Mouse (Mus musculus): Measurements from ENCODE around the gene Flnb. TPM values are rescaled to one million over a fixed set of nuclear protein-coding genes. Genes with fewer than 3 reads are reported as not detected.

Flnb gene
- polyA plus RNA-seq, 1 experiment = 326 TPM

GRCm38 (mm10) chr14:7913842-7914241 is 96.1 kb downstream of the Flnb start:
- Histone ChIP-seq H3K36me3 (ENCODE audit: control insufficient read depth, insufficient read depth, low read length, poor library complexity, severe bottlenecking) (peaks cover 18% of the 10 kb centered on the region), H3K4me3 (ENCODE audit: low read depth, low read length) (no peak overlapping the region), H3K9me3 (replicated peaks; ENCODE audit: control insufficient read depth, insufficient read depth, low read length, poor library complexity, severe bottlenecking) (no peaks in the 10 kb centered on the region), H3K27ac (ENCODE audit: insufficient read depth, low read length) (no peak overlapping the region), H3K4me1 (ENCODE audit: control insufficient read depth, insufficient read depth, low read length) (no peaks in the 10 kb centered on the region), H3K27me3 (ENCODE audit: control insufficient read depth, insufficient read depth, low read length, poor library complexity, severe bottlenecking) (no peaks in the 10 kb centered on the region), H3K9ac (ENCODE audit: low read depth, poor library complexity, severe bottlenecking) (no peak overlapping the region)
- TF ChIP-seq EP300 (IDR thresholded peaks at IDR 0.05; ENCODE audit: insufficient read depth, low read depth, low read length) (no peak), CTCF (IDR thresholded peaks at IDR 0.05; ENCODE audit: low read depth, low read length) (no peak), POLR2A (IDR thresholded peaks at IDR 0.05; ENCODE audit: insufficient read depth, low read length) (no peak)

- H3K4me1 ChIP-seq (ENCODE audit: control insufficient read depth, insufficient read depth, low read length) = no peaks in the 10 kb centered on the region
- no peak overlapping the region for H3K4me3 ChIP-seq (ENCODE audit: low read depth, low read length)
- no peak overlapping the region for H3K27ac ChIP-seq (ENCODE audit: insufficient read depth, low read length)
- no peak overlapping the region for H3K9ac ChIP-seq (ENCODE audit: low read depth, poor library complexity, severe bottlenecking)
- no peak for TF ChIP-seq CTCF (IDR thresholded peaks at IDR 0.05; ENCODE audit: low read depth, low read length)
- no peak for TF ChIP-seq EP300 (IDR thresholded peaks at IDR 0.05; ENCODE audit: insufficient read depth, low read depth, low read length)
- TF ChIP-seq POLR2A (IDR thresholded peaks at IDR 0.05; ENCODE audit: insufficient read depth, low read length) = no peak
- H3K36me3 ChIP-seq (ENCODE audit: control insufficient read depth, insufficient read depth, low read length, poor library complexity, severe bottlenecking) = peaks cover 15% of the 10 kb centered on the region
- H3K9me3 ChIP-seq (replicated peaks; ENCODE audit: control insufficient read depth, insufficient read depth, low read length, poor library complexity, severe bottlenecking) = no peaks in the 10 kb centered on the region
- no peaks in the 10 kb centered on the region for H3K27me3 ChIP-seq (ENCODE audit: control insufficient read depth, insufficient read depth, low read length, poor library complexity, severe bottlenecking)
Observed at GRCm38 (mm10) chr14:7914461-7914860, 96.7 kb downstream of the Flnb start.

GRCm38 (mm10) chr14:7918150-7918991 is 100.6 kb downstream of the Flnb start:
- Histone ChIP-seq H3K9me3 (replicated peaks; ENCODE audit: control insufficient read depth, insufficient read depth, low read length, poor library complexity, severe bottlenecking) (no peaks in the 10 kb centered on the region), H3K4me1 (ENCODE audit: control insufficient read depth, insufficient read depth, low read length) (no peaks in the 10 kb centered on the region), H3K9ac (ENCODE audit: low read depth, poor library complexity, severe bottlenecking) (no peak overlapping the region), H3K27me3 (ENCODE audit: control insufficient read depth, insufficient read depth, low read length, poor library complexity, severe bottlenecking) (no peaks in the 10 kb centered on the region), H3K36me3 (ENCODE audit: control insufficient read depth, insufficient read depth, low read length, poor library complexity, severe bottlenecking) (peaks cover 16% of the 10 kb centered on the region), H3K4me3 (ENCODE audit: low read depth, low read length) (no peak overlapping the region), H3K27ac (ENCODE audit: insufficient read depth, low read length) (no peak overlapping the region)
- TF ChIP-seq EP300 (IDR thresholded peaks at IDR 0.05; ENCODE audit: insufficient read depth, low read depth, low read length) = no peak
- no peak for TF ChIP-seq CTCF (IDR thresholded peaks at IDR 0.05; ENCODE audit: low read depth, low read length)
- TF ChIP-seq POLR2A (IDR thresholded peaks at IDR 0.05; ENCODE audit: insufficient read depth, low read length) = no peak

GRCm38 (mm10) chr14:7919309-7919708 is 101.6 kb downstream of the Flnb start:
- no peaks in the 10 kb centered on the region for H3K9me3 ChIP-seq (replicated peaks; ENCODE audit: control insufficient read depth, insufficient read depth, low read length, poor library complexity, severe bottlenecking)
- no peak overlapping the region for H3K9ac ChIP-seq (ENCODE audit: low read depth, poor library complexity, severe bottlenecking)
- no peak overlapping the region for H3K27ac ChIP-seq (ENCODE audit: insufficient read depth, low read length)
- TF ChIP-seq CTCF (IDR thresholded peaks at IDR 0.05; ENCODE audit: low read depth, low read length) (no peak), POLR2A (IDR thresholded peaks at IDR 0.05; ENCODE audit: insufficient read depth, low read length) (no peak), EP300 (IDR thresholded peaks at IDR 0.05; ENCODE audit: insufficient read depth, low read depth, low read length) (no peak)
- no peak overlapping the region for H3K4me3 ChIP-seq (ENCODE audit: low read depth, low read length)
- no peaks in the 10 kb centered on the region for H3K27me3 ChIP-seq (ENCODE audit: control insufficient read depth, insufficient read depth, low read length, poor library complexity, severe bottlenecking)
- H3K4me1 ChIP-seq (ENCODE audit: control insufficient read depth, insufficient read depth, low read length) = no peaks in the 10 kb centered on the region
- H3K36me3 ChIP-seq (ENCODE audit: control insufficient read depth, insufficient read depth, low read length, poor library complexity, severe bottlenecking) = peaks cover 25% of the 10 kb centered on the region

GRCm38 (mm10) chr14:7919921-7920320 is 102.2 kb downstream of the Flnb start:
- Histone ChIP-seq H3K36me3 (ENCODE audit: control insufficient read depth, insufficient read depth, low read length, poor library complexity, severe bottlenecking) (peaks cover 25% of the 10 kb centered on the region), H3K27ac (ENCODE audit: insufficient read depth, low read length) (no peak overlapping the region), H3K4me3 (ENCODE audit: low read depth, low read length) (no peak overlapping the region), H3K4me1 (ENCODE audit: control insufficient read depth, insufficient read depth, low read length) (no peaks in the 10 kb centered on the region), H3K9me3 (replicated peaks; ENCODE audit: control insufficient read depth, insufficient read depth, low read length, poor library complexity, severe bottlenecking) (no peaks in the 10 kb centered on the region), H3K27me3 (ENCODE audit: control insufficient read depth, insufficient read depth, low read length, poor library complexity, severe bottlenecking) (no peaks in the 10 kb centered on the region), H3K9ac (ENCODE audit: low read depth, poor library complexity, severe bottlenecking) (no peak overlapping the region)
- no peak for TF ChIP-seq CTCF (IDR thresholded peaks at IDR 0.05; ENCODE audit: low read depth, low read length)
- no peak for TF ChIP-seq EP300 (IDR thresholded peaks at IDR 0.05; ENCODE audit: insufficient read depth, low read depth, low read length)
- no peak for TF ChIP-seq POLR2A (IDR thresholded peaks at IDR 0.05; ENCODE audit: insufficient read depth, low read length)

GRCm38 (mm10) chr14:7921459-7921858 is 103.7 kb downstream of the Flnb start:
- H3K9me3 ChIP-seq (replicated peaks; ENCODE audit: control insufficient read depth, insufficient read depth, low read length, poor library complexity, severe bottlenecking) = no peaks in the 10 kb centered on the region
- TF ChIP-seq EP300 (IDR thresholded peaks at IDR 0.05; ENCODE audit: insufficient read depth, low read depth, low read length) (no peak), POLR2A (IDR thresholded peaks at IDR 0.05; ENCODE audit: insufficient read depth, low read length) (no peak), CTCF (IDR thresholded peaks at IDR 0.05; ENCODE audit: low read depth, low read length) (no peak)
- peaks cover 31% of the 10 kb centered on the region for H3K36me3 ChIP-seq (ENCODE audit: control insufficient read depth, insufficient read depth, low read length, poor library complexity, severe bottlenecking)
- H3K27me3 ChIP-seq (ENCODE audit: control insufficient read depth, insufficient read depth, low read length, poor library complexity, severe bottlenecking) = no peaks in the 10 kb centered on the region
- H3K4me1 ChIP-seq (ENCODE audit: control insufficient read depth, insufficient read depth, low read length) = no peaks in the 10 kb centered on the region
- no peak overlapping the region for H3K4me3 ChIP-seq (ENCODE audit: low read depth, low read length)
- no peak overlapping the region for H3K27ac ChIP-seq (ENCODE audit: insufficient read depth, low read length)
- no peak overlapping the region for H3K9ac ChIP-seq (ENCODE audit: low read depth, poor library complexity, severe bottlenecking)

All from ES-Bruce4 (cell line).